Mouse (Mus musculus) small intestine, adult 2 months (tissue): ENCODE measurements around the gene Hes6. TPM values are rescaled to one million over a fixed set of nuclear protein-coding genes. Genes with fewer than 3 reads are reported as not detected.

Experiments
- H3K27ac ChIP-seq: fragments of 200-500 bp; 2 replicates; pipeline ENCODE4 v1.5.1; 2012; ENCODE audit warnings: low read depth, low read length, control low read depth, inconsistent platforms; ENCODE audit not compliant: insufficient read depth
- H3K27me3 ChIP-seq: fragments of 200-500 bp; 2 replicates; pipeline ENCODE4 v1.6.1; 2012; ENCODE audit warnings: mild to moderate bottlenecking, moderate library complexity, low read length, inconsistent platforms; ENCODE audit not compliant: control insufficient read depth, insufficient read depth
- H3K36me3 ChIP-seq: fragments of 200-500 bp; 2 replicates; pipeline ENCODE4 v1.6.1; 2012; ENCODE audit warnings: mild to moderate bottlenecking, low read length, control low read depth, inconsistent platforms; ENCODE audit not compliant: control insufficient read depth, insufficient read depth
- H3K4me1 ChIP-seq: fragments of 200-500 bp; 2 replicates; pipeline ENCODE4 v1.6.1; 2012; ENCODE audit warnings: low read length, inconsistent platforms, mixed read lengths; ENCODE audit not compliant: control insufficient read depth, insufficient read depth, insufficient read length
- H3K4me3 ChIP-seq: fragments of 200-500 bp; 2 replicates; pipeline ENCODE4 v1.5.1; 2012; ENCODE audit warnings: low read depth, mild to moderate bottlenecking, control low read depth, inconsistent platforms, low read length, moderate library complexity
- CTCF ChIP-seq: fragments of 200-500 bp; IDR thresholded peaks from 2 replicates; pipeline ENCODE4 v1.5.1; 2012; ENCODE audit warnings: low read depth, mild to moderate bottlenecking, control low read depth, inconsistent platforms, low read length, moderate library complexity, mixed read lengths; ENCODE audit not compliant: insufficient replicate concordance, insufficient read length; ENCODE audit errors: extremely low read depth
- POLR2A ChIP-seq: fragments of 200-500 bp; IDR thresholded peaks from 2 replicates; pipeline ENCODE4 v1.6.1; 2012; ENCODE audit warnings: low read depth, mild to moderate bottlenecking, control low read depth, inconsistent platforms, low read length, moderate library complexity
- WGBS: fragments of 180-500 bp; shearing (Covaris S2); methylation state at CpG from one replicate; pipeline ENCODE4 v1.1.7; 2018; 5-methylcytosine and 5-hydroxymethylcytosine counted together
- polyA plus RNA-seq: library from polyadenylated mRNA; depleted of rRNA; stranded (reverse); fragments of >200 nt; gene quantifications from 2 replicates; pipeline ENCODE4 v1.2.3, GENCODE M21; 2012

Hes6 gene
- polyA plus RNA-seq, 1 experiment: 113 TPM

GRCm38 (mm10) chr1:91429212-91429611 lies 15.4 kb upstream of the Hes6 start:
- no peak for TF ChIP-seq POLR2A
- no peak for TF ChIP-seq CTCF
- Histone ChIP-seq H3K4me3 (no peak overlapping the region), H3K27me3 (no peaks in the 10 kb centered on the region), H3K4me1 (no peaks in the 10 kb centered on the region), H3K27ac (no peak overlapping the region), H3K36me3 (peaks cover 78% of the 10 kb centered on the region)
- 93% methylated on average over 10 of the region's 10 CpGs for WGBS

GRCm38 (mm10) chr1:91428614-91429013 lies 14.8 kb upstream of the Hes6 start:
- Histone ChIP-seq H3K4me1 (no peaks in the 10 kb centered on the region), H3K27ac (no peak overlapping the region), H3K4me3 (no peak overlapping the region), H3K36me3 (peaks cover 83% of the 10 kb centered on the region), H3K27me3 (no peaks in the 10 kb centered on the region)
- WGBS: 31% methylated on average over 4 of the region's 4 CpGs
- no peak for TF ChIP-seq POLR2A
- peak; percentile 85; the same call in 1 of the 2 replicates for TF ChIP-seq CTCF

- peaks cover 71% of the 10 kb centered on the region for H3K36me3 ChIP-seq
- H3K27me3 ChIP-seq: no peaks in the 10 kb centered on the region
- WGBS: 81% methylated on average over 9 of the region's 9 CpGs
- H3K4me1 ChIP-seq: no peaks in the 10 kb centered on the region
- H3K4me3 ChIP-seq: no peak overlapping the region
- no peak overlapping the region for H3K27ac ChIP-seq
- no peak for TF ChIP-seq CTCF
These were observed 12.6 kb upstream of the Hes6 start for GRCm38 (mm10) chr1:91426397-91426796.

- Histone ChIP-seq H3K36me3 (peaks cover 60% of the 10 kb centered on the region), H3K4me3 (no peak overlapping the region), H3K27ac (no peak overlapping the region), H3K27me3 (no peaks in the 10 kb centered on the region), H3K4me1 (no peaks in the 10 kb centered on the region)
- TF ChIP-seq CTCF (no peak), POLR2A (no peak)
- 87% methylated on average over 8 of the region's 8 CpGs for WGBS
These were observed 6.8 kb upstream of the Hes6 start for GRCm38 (mm10) chr1:91420601-91421065.

GRCm38 (mm10) chr1:91419862-91420600 lies 6.2 kb upstream of the Hes6 start:
- TF ChIP-seq POLR2A (no peak), CTCF (no peak)
- H3K27me3 ChIP-seq: no peaks in the 10 kb centered on the region
- H3K36me3 ChIP-seq: peaks cover 57% of the 10 kb centered on the region
- no peaks in the 10 kb centered on the region for H3K4me1 ChIP-seq
- H3K27ac ChIP-seq: no peak overlapping the region
- 77% methylated on average over 10 of the region's 10 CpGs for WGBS
- no peak overlapping the region for H3K4me3 ChIP-seq

- H3K4me1 ChIP-seq: peaks cover 4% of the 10 kb centered on the region; the same call in 1 of the 2 replicates
- WGBS: 69% methylated on average over 1 of the region's 1 CpGs
- H3K27ac ChIP-seq: no peak overlapping the region
- no peak overlapping the region for H3K4me3 ChIP-seq
- no peak for TF ChIP-seq POLR2A
- no peak for TF ChIP-seq CTCF
- H3K36me3 ChIP-seq: peaks cover 40% of the 10 kb centered on the region
- H3K27me3 ChIP-seq: no peaks in the 10 kb centered on the region
These were observed 4.2 kb upstream of the Hes6 start for GRCm38 (mm10) chr1:91417991-91418390.

GRCm38 (mm10) chr1:91415311-91415710 lies 1.5 kb upstream of the Hes6 start:
- WGBS: 91% methylated on average over 5 of the region's 5 CpGs

More at GRCm38 (mm10) chr1:91415311-91415710, 1.5 kb upstream of the Hes6 start:
- no peak overlapping the region for H3K27ac ChIP-seq
- peaks cover 28% of the 10 kb centered on the region for H3K36me3 ChIP-seq
- peaks cover 11% of the 10 kb centered on the region for H3K4me1 ChIP-seq
- H3K27me3 ChIP-seq: no peaks in the 10 kb centered on the region
- no peak overlapping the region for H3K4me3 ChIP-seq
- TF ChIP-seq CTCF (no peak), POLR2A (no peak)
